Mouse (Mus musculus) stomach, embryonic 16.5 days (tissue): Measurements from ENCODE around the gene Clmn. TPM values are rescaled to one million over a fixed set of nuclear protein-coding genes. Genes with fewer than 3 reads are reported as not detected.

Experiments used
- ATAC-seq: fragments of 200-750 bp; cut with Nextera tagmentation; 2 replicates; pipeline ENCODE4 v1.8.0; 2017; ENCODE audit warnings: moderate number of reproducible peaks, moderate TSS enrichment; ENCODE audit not compliant: insufficient read depth, low FRiP score
- H3K27ac ChIP-seq: fragments of 300-500 bp; sonication (generic); 2 replicates; pipeline ENCODE4 v1.5.1; 2014; ENCODE audit warnings: low read length
- H3K27me3 ChIP-seq: fragments of 300-500 bp; sonication (generic); 2 replicates; pipeline ENCODE4 v1.6.1; 2014; ENCODE audit warnings: low read length, control low read depth, mixed read lengths; ENCODE audit not compliant: control insufficient read depth, insufficient read depth
- H3K36me3 ChIP-seq: fragments of 300-500 bp; sonication (generic); 2 replicates; pipeline ENCODE4 v1.6.1; 2014; ENCODE audit warnings: low read length; ENCODE audit not compliant: control insufficient read depth, insufficient read depth
- H3K4me1 ChIP-seq: fragments of 300-500 bp; sonication (generic); 2 replicates; pipeline ENCODE4 v1.6.1; 2014; ENCODE audit warnings: low read length, control low read depth, mixed read lengths; ENCODE audit not compliant: control insufficient read depth, insufficient read depth
- H3K4me2 ChIP-seq: fragments of 300-500 bp; sonication (generic); 2 replicates; pipeline ENCODE4 v1.6.1; 2014; ENCODE audit warnings: low read depth, low read length, mixed read lengths
- H3K4me3 ChIP-seq: fragments of 300-500 bp; sonication (generic); replicated peaks from 2 replicates; pipeline ENCODE4 v1.5.1; 2014; ENCODE audit warnings: mild to moderate bottlenecking, low read length
- H3K9ac ChIP-seq: fragments of 300-500 bp; sonication (generic); 2 replicates; pipeline ENCODE4 v1.6.1; 2014; ENCODE audit warnings: low read length
- H3K9me3 ChIP-seq: fragments of 300-500 bp; sonication (generic); replicated peaks from 2 replicates; pipeline ENCODE4 v1.6.1; 2016; ENCODE audit warnings: low read length, control low read depth; ENCODE audit not compliant: control insufficient read depth
- WGBS: fragments of 180-500 bp; shearing (Covaris S2); extraction: QIAGEN DNeasy Blood & Tissue Kit; methylation state at CpG from one replicate; pipeline ENCODE4 v1.1.7; 2014; 5-methylcytosine and 5-hydroxymethylcytosine counted together
- polyA plus RNA-seq: library from polyadenylated mRNA; unstranded; fragments of >200 nt; fragmentation: Nextera tagmentation; extraction: Ambion mirVana; gene quantifications from 2 replicates; pipeline ENCODE4 v1.2.1, GENCODE M21; 2015

The Clmn gene
- polyA plus RNA-seq, 1 experiment from 2014 or later: 2.3 TPM

GRCm38 (mm10) chr12:104721011-104721410 is 143.9 kb downstream of the Clmn start:
- H3K36me3 ChIP-seq: 0 out of 2 replicates have a peak, but pooled peaks cover 5% of the 10 kb centered on the region
- no peaks in the 10 kb centered on the region for H3K27me3 ChIP-seq
- no peak overlapping the region for H3K27ac ChIP-seq
- WGBS: 84% methylated on average over 3 of the region's 3 CpGs
- H3K4me1 ChIP-seq: peaks cover 4% of the 10 kb centered on the region; the same call in 1 of the 2 replicates
- H3K4me2 ChIP-seq: no peak overlapping the region
- no peak overlapping the region for H3K4me3 ChIP-seq
- no peak overlapping the region for H3K9ac ChIP-seq
- H3K9me3 ChIP-seq: no peaks in the 10 kb centered on the region
- ATAC-seq: no peak

GRCm38 (mm10) chr12:104718956-104719355 is 145.9 kb downstream of the Clmn start:
- H3K4me3 ChIP-seq: no peak overlapping the region
- H3K4me1 ChIP-seq: peaks cover 4% of the 10 kb centered on the region; the same call in 1 of the 2 replicates
- no peak overlapping the region for H3K4me2 ChIP-seq
- no peak overlapping the region for H3K9ac ChIP-seq
- ATAC-seq: peak; percentile 53; the same call in 1 of the 2 replicates
- H3K36me3 ChIP-seq: 0 out of 2 replicates have a peak, but pooled peaks cover 5% of the 10 kb centered on the region
- no peaks in the 10 kb centered on the region for H3K9me3 ChIP-seq
- no peak overlapping the region for H3K27ac ChIP-seq
- H3K27me3 ChIP-seq: no peaks in the 10 kb centered on the region
- WGBS: 73% methylated on average over 5 of the region's 5 CpGs

GRCm38 (mm10) chr12:104716409-104716808 is 148.5 kb downstream of the Clmn start:
- no peak for ATAC-seq
- Histone ChIP-seq H3K27ac (no peak overlapping the region), H3K27me3 (no peaks in the 10 kb centered on the region), H3K36me3 (0 out of 2 replicates have a peak, but pooled peaks cover 13% of the 10 kb centered on the region), H3K4me3 (no peak overlapping the region), H3K9me3 (no peaks in the 10 kb centered on the region), H3K4me1 (peaks cover 4% of the 10 kb centered on the region; the same call in 1 of the 2 replicates), H3K9ac (no peak overlapping the region), H3K4me2 (no peak overlapping the region)
- 87% methylated on average over 5 of the region's 5 CpGs for WGBS

- H3K36me3 ChIP-seq: 0 out of 2 replicates have a peak, but pooled peaks cover 13% of the 10 kb centered on the region
- no peak overlapping the region for H3K9ac ChIP-seq
- no peaks in the 10 kb centered on the region for H3K27me3 ChIP-seq
- H3K27ac ChIP-seq: no peak overlapping the region
- H3K4me2 ChIP-seq: no peak overlapping the region
- no peaks in the 10 kb centered on the region for H3K9me3 ChIP-seq
- ATAC-seq: no peak
- WGBS: 93% methylated on average over 5 of the region's 5 CpGs
- H3K4me3 ChIP-seq: no peak overlapping the region
- peaks cover 4% of the 10 kb centered on the region; the same call in 1 of the 2 replicates for H3K4me1 ChIP-seq
Measured at GRCm38 (mm10) chr12:104715453-104715852, 149.4 kb downstream of the Clmn start.

Other genes starting within 250 kb of the Clmn start
- gene Dicer1, start 113.1 kb downstream of the Clmn start, polyA plus RNA-seq: 12.5 and 13.4 TPM in 2 replicates
- 0.55 and 0.81 TPM in 2 replicates for gene Syne3, start 144.7 kb upstream of the Clmn start, polyA plus RNA-seq
- gene Glrx5, start 167.6 kb upstream of the Clmn start, polyA plus RNA-seq: 121 and 150 TPM in 2 replicates